In genomic region chr14:76882711-76883171, GRCm38 (mm10) we compare ENCODE assay signal across 8 mouse cellular contexts.
A peak's percentile ranks its signal among the peaks of the same experiment; 100 is the strongest.
DNase-seq lines count a peak whose midpoint lies in the region; ATAC-seq and TF ChIP-seq lines count a peak whose summit lies in the region.

No protein-coding gene starts in this region.

- H3K27ac ChIP-seq in forebrain, embryonic 12.5 days: peak overlapping the region; percentile 77
- H3K27ac ChIP-seq in heart, postnatal 0 days (ENCODE audit: low read depth): peak overlapping the region; percentile 57

- TF ChIP-seq CTCF in Patski (IDR thresholded peaks at IDR 0.05): no peak
- TF ChIP-seq CTCF in heart, postnatal 0 days (IDR thresholded peaks at IDR 0.05; ENCODE audit: low read depth): no peak

- H3K4me1 ChIP-seq in forebrain, embryonic 12.5 days: peaks cover 29% of the 10 kb centered on the region
- peaks cover 18% of the 10 kb centered on the region; the same call in 1 of the 2 replicates for H3K4me1 ChIP-seq in heart, postnatal 0 days (ENCODE audit: control insufficient read depth, insufficient read depth)

- CTCF ChIA-PET in Patski (lab: Charles Lee): interaction anchor here (1.1 to 2.5 kb wide), 5 partner anchors 19 to 347 kb away, joined by 3 to 7 read pairs (median 3); no protein-coding TSS in a partner anchor

- no peaks in the 10 kb centered on the region for H3K9me3 ChIP-seq in forebrain, embryonic 12.5 days
- no peaks in the 10 kb centered on the region for H3K9me3 ChIP-seq in heart, postnatal 0 days (replicated peaks; ENCODE audit: control insufficient read depth, low read length)

- H3K4me2 ChIP-seq in forebrain, embryonic 12.5 days: peak overlapping the region; percentile 27; the same call in 1 of the 2 replicates
- no peak overlapping the region for H3K4me2 ChIP-seq in heart, postnatal 0 days (ENCODE audit: low read depth, low read length)

- no peak overlapping the region for H3K9ac ChIP-seq in forebrain, embryonic 12.5 days
- no peak overlapping the region for H3K9ac ChIP-seq in heart, postnatal 0 days (replicated peaks; ENCODE audit: low read depth, low read length)

- peak; percentile 97 for DNase-seq in Patski (ENCODE audit: low read depth, low spot score)
- DNase-seq in cerebellum, adult 11 months: peak; percentile 45
- DNase-seq in heart, postnatal 0 days (ENCODE audit: low spot score): peak; percentile 43
- DNase-seq in kidney, postnatal 25 days: peak; percentile 94 to 97
- DNase-seq in lung, postnatal 36 days: peak; percentile 67
- peak; percentile 40 for DNase-seq in right cerebral cortex, postnatal 14 days
- no peak for DNase-seq in T-cell, adult 2 months (ENCODE audit: low spot score)

- in situ Hi-C loops in Patski (cut with MboI; ENCODE audit: low pct_unique_long_range_greater_than_20kb): loop anchor here (5.0 kb wide), 1 partner anchor 155 kb away; no protein-coding TSS in a partner anchor

- no peak for TF ChIP-seq EP300 in heart, postnatal 0 days (IDR thresholded peaks at IDR 0.05; ENCODE audit: low read depth)

- H3K36me3 ChIP-seq in forebrain, embryonic 12.5 days (replicated peaks): no peaks in the 10 kb centered on the region
- H3K36me3 ChIP-seq in heart, postnatal 0 days (replicated peaks; ENCODE audit: control insufficient read depth, insufficient read depth, low read length): no peaks in the 10 kb centered on the region

- peak; percentile 81 for ATAC-seq in Patski
- ATAC-seq in forebrain, embryonic 12.5 days (ENCODE audit: low FRiP score): peak; percentile 91
- peak; percentile 79; the same call in 1 of the 2 replicates for ATAC-seq in heart, postnatal 0 days (ENCODE audit: insufficient read depth, low read depth)

- H3K27me3 ChIP-seq in Patski: no peaks in the 10 kb centered on the region
- no peaks in the 10 kb centered on the region for H3K27me3 ChIP-seq in forebrain, embryonic 12.5 days
- H3K27me3 ChIP-seq in heart, postnatal 0 days (ENCODE audit: control insufficient read depth, insufficient read depth, low read length): no peaks in the 10 kb centered on the region

- H3K4me3 ChIP-seq in forebrain, embryonic 12.5 days (replicated peaks): no peak overlapping the region
- no peak overlapping the region for H3K4me3 ChIP-seq in heart, postnatal 0 days (ENCODE audit: low read depth, low read length)

- whole genome bisulfite sequencing in forebrain, embryonic 12.5 days: 3% methylated on average over 5 of the region's 5 CpGs
- 11% methylated on average over 5 of the region's 5 CpGs for WGBS in heart, postnatal 0 days

- POLR2A ChIA-PET in Patski (lab: Charles Lee): interaction anchor here (0.6 to 2.6 kb wide), 4 partner anchors 65 to 377 kb away, joined by 3 to 9 read pairs (median 4); no protein-coding TSS in a partner anchor
